Mouse (Mus musculus) small intestine, adult 2 months (tissue): ENCODE measurements around the gene Atp6v1g2.

ENCODE experiments used
- CTCF ChIP-seq: fragments of 200-500 bp; IDR thresholded peaks from 2 replicates; pipeline ENCODE4 v1.5.1; 2012; ENCODE audit warnings: low read depth, mild to moderate bottlenecking, control low read depth, inconsistent platforms, low read length, moderate library complexity, mixed read lengths; ENCODE audit not compliant: insufficient replicate concordance, insufficient read length; ENCODE audit errors: extremely low read depth
- POLR2A ChIP-seq: fragments of 200-500 bp; IDR thresholded peaks from 2 replicates; pipeline ENCODE4 v1.6.1; 2012; ENCODE audit warnings: low read depth, mild to moderate bottlenecking, control low read depth, inconsistent platforms, low read length, moderate library complexity

DNA sequence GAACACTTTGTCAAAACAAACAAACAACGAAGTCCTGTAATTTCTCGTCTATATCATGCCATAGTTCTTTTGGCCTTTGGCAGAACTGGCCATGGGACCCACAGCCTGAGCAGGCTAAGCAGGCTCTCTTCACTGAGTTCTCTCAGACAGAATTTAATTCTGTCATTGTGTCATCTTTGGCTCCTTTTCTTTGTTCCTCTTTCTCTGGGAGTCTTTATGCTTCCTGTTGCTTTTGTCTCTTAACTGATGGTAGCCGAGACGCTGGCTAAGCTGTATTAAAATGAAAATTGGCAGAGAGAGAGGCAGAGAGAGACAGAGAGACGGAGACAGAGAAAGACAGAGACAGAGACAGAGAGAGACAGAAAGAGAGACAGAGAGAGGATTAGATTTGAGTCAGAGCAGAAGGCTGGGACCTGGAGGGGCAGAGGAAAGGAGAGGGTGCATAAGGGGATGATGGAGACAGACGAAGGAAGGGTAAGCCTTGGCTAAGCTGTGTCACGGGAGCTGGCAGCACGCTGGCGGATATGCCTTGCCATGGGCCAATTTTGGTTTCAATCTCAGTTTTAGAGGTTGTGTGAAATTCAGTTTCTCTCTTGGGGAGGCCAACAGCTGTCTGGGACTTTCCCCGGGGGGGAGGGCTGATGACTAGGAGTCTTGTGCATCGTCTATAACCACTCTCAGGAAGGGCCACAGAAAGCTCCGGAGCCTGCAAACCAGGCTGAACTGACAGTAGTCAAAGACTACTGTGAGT lies 23.5 kb upstream of the Atp6v1g2 start:
- TF ChIP-seq POLR2A (no peak), CTCF (no peak)
